Mouse (Mus musculus) WW6 (cell line): Measurements from ENCODE around the gene Dnah2.

Experiments used
- DNase-seq: peaks from one replicate; pipeline ENCODE4 v3.0.0-alpha.2; 2013; ENCODE audit warnings: low read depth, low spot score

Dnah2 gene

DNA sequence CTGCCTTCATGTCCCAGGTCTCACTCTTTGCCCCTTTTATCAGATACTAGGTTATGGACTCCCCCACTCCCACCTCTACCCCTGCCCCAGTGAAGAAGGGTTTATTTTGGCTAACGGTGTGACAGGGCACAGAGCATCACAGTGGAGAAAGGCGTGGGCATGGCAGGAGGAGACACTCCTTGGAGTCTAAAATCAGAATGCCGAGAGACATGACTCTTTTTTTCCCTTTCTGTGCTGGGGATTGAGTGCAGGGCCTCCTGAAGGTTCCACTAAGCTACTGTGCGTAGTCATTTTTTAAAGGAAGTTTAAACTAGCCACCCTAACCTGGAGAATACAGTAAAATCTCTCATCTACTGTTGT lies 20.9 kb downstream of the Dnah2 start:
- no peak for DNase-seq

DNA sequence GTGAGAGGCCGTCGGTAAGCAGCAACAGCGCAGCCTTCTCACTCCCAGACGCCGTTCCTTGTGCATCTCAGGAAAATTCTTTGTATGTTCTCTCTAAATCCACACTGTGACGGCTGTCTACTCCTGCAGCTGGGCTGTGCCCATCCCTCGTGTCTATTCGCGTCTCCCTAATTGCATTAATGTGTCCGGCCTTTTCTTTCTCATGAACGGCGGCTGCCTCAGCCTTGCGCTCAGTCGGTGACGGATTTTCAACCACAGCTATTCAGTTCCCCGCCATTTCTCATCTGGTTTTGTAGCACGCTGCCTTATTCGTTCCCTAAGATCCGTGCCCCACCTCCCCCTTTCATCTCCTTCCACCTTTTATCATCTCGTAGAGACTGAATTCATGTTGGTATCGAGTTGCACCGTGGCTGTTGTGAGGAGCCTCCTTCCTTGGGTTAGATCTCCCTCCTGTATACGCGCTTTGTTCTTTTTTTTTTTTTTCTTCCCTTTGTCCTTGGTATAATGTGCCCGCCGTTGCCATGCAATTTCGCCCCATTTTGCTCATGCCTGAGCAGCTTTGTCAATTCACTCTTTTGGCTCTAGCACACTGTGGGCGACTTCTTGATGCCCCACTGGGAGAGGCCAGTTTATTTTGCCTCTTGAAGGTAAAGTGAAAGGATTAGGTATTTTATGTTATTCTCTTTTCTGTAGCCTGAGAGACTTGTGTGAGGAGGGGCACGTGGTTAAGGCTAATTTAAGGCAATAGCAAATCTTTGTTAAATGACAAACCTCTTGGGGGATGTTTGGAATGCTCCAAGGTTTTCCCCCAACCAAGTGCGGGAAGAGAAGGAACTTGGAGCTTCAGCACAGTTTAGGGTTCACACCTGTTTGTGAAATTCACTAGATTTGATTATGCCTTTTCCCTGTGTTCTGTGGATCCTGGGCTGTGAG lies 21.5 kb downstream of the Dnah2 start:
- DNase-seq = no peak

DNA sequence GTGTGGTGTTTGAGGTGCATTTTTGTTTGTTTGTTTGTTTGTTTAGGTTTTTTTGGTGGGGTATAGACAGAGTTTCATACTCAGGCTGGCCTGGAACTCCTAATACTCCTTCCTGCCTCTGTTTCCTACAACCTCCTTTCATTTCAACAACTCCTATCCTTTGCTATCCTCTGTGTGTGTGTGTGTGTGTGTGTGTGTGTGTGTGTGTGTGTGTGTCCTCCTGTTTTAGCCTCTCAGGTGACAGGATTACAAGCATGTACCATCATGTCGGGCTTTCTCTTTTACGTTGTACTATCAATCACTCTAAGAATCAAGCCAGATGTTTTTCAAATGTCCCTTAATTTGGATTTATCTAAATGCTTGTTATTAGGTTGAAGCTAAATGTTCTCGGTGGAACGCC lies 22.3 kb downstream of the Dnah2 start:
- DNase-seq = no peak

DNA sequence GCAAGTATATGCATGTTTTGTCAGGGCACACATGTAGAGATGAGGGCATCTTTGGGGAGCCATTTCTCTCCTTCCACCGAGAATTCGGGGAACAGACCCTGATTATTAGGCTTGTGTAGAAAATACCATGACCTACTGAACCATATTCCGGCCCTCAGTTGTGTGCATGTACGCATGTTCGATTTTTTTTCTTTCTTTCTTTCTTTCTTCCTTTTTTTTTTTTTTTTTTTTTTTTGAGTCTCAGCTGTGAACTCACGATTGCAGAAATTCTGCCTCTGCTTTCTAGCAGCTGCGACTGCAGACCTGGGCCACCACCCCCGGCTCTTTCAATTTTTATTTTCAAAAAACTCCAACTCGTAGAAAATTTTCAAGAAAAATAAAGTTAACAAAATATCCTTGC lies 23.2 kb downstream of the Dnah2 start:
- DNase-seq = no peak

DNA sequence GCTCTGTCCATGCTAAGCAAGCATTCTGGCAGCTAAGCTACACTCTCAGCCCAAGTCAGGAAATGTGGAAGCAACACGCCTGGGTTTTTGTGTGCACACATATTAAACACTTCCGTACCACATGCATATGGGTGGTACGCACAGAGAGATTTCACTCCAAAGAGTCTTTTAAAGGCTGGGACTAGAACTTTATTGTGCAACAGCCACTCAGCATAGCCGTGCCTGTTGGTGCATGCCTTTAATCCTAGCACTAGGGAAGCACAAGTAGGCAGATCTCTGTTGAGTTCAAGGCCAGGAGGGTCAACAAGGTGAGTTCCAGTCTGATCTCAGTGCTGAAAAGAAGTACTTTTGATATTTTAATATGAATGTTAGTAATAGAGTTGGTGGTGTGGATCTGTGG lies 25.3 kb downstream of the Dnah2 start:
- no peak for DNase-seq

DNA sequence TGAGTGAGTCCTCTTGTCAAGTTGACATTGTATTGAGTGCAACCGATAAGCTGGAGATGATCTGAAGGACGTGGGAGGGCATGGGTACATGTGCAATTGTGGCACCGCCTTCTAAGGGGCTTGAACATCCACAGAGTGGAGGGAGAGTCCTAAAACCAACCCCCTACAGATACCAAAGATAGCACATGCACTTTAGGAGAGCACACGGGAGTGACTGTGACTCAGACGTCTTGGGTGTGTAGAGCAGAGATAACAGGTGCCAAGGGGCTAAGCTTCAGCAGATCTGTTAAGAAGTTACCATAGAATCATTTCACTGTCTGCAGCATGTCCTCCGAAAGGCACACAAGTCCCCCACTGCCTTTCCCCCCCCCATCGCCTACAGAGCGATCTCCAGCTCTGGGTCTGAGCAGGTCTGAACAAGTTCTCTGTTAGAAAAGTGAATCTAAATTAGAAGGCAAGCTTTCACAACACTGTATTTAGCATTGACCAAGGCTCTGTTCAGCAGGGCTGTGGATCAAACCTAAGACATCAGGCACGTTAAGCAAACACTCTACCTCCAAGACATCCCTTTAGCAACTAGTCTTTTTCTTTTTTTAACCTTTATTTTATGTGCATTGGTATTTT lies 27.3 kb downstream of the Dnah2 start:
- no peak for DNase-seq

DNA sequence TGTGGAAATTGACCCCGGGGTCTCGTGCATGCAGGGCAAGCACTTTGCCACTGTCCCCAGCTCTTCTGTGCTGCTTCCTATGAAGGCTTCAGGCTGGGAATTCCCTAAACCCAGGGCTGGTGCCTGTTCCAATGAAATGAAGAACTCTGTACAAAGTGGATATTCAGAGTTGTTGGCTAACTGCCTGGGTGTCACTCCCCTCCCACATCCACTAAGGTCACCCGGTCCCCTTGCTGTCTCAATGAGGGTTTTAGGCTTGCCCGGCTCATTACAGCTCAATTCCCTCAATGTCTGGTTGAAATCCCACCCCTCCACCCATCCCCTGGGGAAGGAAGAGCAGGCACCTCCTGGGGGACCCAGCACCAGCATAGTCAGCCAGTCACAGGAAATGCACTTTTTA lies 28.9 kb downstream of the Dnah2 start:
- no peak for DNase-seq

DNA sequence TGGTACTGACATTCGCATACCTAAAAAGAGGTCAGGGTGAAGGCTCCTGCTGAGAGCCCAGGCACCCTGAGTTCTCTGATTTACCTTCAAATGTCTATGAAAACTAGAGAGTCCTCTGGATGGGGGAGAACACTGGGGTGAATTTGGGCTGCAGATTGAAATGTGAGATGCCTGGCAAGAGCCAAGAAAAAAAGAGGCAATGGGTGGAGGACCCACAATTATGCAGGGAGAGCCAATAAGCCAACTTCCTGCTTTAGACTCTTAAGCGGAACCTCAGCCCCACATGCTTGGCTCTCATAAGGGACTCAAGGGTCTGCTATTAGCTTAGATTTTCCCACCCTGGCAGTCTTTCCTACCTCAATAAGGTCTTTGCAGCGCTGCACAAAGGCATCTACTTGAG lies 32.2 kb downstream of the Dnah2 start:
- DNase-seq = no peak

DNA sequence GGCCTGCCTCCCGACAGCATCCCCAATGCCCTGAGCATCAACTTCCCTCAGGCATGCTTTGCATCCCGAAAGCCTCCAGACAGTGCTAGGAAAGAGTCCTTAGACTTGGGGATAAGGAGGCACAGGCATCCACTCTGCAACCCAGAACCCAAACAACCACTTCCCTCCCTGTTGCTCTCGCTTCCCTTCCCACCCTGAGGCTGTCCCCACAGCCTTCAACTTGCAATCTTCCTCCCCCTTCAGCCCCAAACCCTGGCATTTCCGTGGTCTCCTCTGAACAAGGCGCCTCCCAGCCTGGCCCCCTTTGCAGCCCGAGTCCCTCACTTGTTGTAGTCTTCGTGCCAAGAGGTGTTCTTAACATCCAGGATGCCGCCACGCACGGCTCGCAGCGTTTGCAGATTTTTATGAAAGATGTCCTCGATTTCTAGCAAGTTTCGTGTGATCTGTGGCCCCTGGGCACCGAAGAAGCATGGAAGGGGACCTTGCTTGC lies 32.7 kb downstream of the Dnah2 start:
- no peak for DNase-seq

DNA sequence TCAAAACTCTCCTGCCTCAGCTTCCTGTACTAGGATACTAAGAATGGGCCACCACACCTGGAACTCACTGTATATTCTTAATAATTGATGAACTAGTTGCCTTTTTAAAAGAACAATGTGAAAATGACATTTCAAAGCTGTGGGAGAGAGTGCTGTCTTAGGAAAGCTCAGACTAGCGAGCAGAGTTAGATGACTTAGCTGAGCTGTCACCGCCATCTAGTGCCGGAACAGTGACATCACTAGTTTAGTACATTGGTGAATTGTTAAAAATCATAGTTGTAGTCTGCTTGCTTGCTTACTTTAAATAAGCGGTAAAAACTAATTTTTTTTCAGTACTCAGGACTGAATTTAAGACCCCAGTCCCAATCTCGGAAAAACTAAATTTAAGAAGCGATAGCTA lies 35.1 kb downstream of the Dnah2 start:
- no peak for DNase-seq

DNA sequence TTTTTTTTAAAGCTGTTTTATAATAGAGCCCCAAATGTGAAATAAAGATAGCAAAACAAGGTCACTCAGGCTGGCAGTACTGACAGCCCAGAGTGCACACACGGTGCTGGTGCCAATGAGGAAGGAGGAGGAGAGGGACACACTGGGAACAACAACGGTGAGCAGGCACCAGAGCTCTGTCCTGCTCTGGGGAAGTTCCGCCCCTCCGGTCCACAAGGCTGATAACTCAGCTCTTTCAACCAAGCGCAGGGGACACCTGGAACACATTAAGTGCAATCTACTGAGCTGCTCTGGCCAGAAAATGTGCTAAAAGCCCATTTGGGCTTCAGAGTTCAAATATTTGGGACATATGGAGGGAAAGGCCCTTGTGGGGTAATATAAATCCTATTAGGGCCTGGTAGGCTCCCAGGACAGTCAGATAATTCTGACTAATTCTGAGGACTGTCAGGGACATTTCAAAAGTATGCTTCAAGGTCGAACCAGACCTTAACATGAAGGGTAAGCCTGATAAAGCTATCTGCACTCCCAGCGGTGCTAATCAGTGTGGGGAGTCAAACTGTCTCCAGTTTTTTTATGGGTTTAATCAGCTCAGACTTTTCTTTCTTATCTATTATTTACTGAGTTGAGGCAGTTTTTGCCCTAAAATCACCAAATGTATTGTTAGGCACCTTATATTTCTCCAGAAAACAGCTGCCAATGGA lies 38.0 kb downstream of the Dnah2 start:
- no peak for DNase-seq

DNA sequence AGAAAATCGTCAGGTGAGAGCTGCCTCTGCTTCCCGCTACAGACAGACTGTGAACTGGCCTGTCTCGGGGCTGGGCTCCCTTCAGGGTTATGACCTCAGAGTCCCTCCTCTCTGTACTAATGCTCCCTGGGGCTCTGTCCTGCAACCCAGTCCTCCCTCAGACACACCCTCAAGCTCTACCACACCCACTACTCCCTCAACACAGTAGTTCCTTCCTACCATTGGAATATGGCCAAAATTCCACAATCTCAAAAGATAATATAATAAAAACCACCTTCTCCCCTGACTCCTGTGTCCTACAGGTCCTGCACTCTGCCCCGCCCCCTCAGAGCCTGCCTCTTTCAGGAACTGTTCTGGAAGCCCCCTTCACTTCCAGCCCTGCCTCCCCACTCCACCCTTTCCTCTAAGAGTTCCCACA lies 45.0 kb downstream of the Dnah2 start:
- DNase-seq = no peak

DNA sequence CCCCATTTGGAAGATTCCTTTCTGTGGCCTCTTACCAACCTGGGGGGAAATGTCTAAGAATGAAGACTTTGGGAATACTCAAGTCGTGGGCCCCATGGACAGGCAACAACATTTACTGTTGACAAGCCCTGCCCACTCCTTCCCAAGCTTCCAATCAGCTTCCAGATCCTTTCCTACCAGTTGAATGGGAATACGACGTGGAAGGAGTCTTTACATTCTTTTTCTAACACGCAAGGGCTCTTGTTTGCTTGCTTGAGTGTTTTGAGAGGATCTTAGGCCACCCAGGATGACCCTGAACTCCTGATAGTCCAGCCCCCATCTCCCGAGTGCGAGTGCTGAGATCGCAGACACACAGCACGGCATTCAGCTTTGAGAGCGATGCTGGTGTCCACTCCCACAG lies 47.4 kb downstream of the Dnah2 start:
- no peak for DNase-seq

DNA sequence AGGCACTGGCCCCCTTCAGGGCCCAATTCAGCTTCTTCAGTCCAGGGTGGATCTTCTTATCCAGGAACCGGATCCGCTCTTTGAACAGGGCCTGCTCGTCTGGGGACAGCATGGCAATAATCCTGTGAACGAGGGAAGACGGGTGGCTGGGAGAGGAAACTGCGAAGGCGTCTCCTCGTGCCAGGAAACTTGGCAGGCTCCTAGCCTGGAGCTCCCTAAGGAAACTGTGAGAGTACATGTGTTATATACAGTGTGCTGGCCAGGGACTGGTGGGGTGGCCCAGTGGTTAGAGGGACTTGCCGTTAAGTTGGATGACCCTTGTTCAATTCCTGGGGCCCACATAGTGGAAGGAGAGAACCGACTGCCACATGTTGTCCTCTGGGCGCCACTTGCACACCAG lies 49.8 kb downstream of the Dnah2 start:
- DNase-seq = no peak

DNA sequence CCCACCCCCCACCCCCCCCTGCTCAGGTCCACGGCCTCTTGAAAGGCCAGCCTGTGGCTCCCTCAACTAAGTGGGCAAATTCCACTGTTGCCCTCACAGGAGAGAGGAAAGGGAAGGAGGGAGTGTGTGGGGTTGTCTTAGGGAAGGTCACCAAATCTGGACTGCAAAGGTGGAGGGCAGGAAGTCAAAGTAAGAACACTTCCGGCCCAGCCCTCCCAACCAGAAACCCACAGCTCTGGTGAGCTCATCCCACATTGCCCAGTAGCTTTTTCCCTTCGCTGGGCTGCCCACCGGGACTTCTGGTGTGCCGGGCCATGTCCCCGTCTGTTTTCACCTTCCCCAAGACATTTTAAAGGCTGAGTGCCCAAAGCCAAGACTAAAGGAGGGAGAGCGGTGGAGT lies 57.2 kb downstream of the Dnah2 start:
- DNase-seq = no peak

DNA sequence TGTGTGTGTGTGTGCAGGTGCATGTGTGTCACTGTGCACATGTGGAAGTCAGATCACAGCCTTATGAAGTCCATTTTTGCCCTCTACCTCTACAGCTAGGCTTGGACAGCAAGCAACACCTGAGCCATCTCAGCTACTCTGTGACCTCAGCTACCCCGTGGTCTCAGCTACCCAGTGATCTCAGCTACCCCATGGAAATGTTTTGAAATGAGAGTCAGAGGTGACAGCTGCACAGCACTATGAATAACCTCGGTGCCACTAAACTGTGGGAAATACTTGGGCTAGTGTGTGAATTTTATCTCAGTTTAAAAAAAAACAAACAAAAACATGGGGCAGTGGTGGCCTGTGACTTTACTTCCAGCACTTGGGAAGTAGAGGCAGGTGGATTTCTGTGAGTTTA lies 58.0 kb downstream of the Dnah2 start:
- DNase-seq = no peak

DNA sequence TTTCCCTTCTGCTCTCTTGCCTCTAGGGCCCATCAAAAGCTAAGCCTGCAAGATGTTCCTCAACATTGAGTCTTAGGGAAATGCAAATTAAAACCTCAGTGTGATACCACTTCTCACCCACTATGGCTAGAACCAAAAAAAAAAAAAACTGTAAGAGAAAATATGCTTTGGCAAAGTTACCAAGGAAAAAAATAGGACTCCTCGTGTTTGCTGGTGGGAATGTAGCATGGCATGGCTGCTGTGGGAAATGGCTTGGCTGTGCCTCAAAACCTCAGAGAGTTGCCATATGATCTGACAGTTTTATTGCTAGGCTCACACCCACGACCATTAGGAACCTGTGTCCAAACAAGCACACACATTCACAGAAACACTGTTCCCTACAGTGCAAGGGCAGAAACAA lies 61.4 kb downstream of the Dnah2 start:
- DNase-seq = no peak

DNA sequence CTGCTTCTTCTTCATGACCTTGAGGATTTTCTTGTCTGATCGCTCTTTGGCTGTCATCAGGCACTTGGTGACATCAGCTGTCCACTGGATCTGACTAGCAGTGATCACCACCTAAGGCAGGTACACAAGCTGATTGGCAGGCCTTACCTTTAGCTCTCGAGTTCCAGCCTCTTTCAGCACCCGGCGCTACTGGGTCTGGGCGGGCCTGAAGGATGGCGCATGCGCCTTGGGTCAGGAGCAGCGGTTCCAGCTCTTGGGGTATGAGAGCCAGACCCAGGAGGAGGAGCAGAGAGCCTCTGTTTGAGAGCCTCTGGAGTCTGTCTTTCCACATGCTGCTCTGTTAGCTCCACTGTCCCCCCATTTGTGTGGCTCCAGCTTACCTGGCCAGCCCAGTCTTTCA lies 71.3 kb downstream of the Dnah2 start:
- peak; percentile 65 for DNase-seq

DNA sequence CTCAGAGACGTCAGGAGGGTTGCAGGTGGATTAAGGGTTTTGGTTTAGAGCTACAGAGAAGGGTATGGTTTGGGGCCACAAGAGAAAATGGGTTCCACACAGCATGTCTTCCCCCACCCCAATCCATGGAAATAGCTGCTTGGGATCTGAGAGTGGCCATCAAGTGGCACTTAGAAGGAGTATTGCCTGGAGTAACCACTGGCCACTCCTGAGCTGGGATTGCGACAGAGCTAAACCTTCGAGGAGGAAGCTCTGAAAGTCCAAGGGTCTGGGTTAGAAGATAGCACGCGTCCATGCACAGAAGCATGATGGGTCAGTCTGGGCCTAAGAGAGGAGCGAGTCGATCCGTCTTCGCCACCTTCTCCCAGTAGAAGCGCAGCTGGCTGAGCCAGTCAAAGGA lies 72.1 kb downstream of the Dnah2 start:
- DNase-seq = no peak

DNA sequence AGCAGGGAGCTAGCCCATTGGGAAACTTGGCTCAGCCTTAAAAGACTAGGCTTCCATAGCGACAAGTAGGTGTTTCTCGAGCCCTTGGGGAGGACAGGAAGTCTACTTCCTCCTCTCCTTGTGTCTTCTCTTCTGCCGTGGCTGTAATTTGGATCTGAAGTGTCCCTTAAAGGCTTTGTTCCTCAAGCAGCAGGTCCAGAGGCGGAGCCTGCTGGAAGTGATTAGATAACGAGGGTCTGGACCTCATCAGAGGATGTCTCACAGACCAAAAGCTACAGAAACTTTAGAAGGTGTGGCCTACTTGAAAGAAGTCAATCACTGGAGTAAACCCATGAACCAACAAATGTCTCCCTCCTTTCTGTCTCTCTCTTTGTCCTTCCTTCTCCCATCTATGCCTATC lies 74.2 kb downstream of the Dnah2 start:
- DNase-seq = no peak

DNA sequence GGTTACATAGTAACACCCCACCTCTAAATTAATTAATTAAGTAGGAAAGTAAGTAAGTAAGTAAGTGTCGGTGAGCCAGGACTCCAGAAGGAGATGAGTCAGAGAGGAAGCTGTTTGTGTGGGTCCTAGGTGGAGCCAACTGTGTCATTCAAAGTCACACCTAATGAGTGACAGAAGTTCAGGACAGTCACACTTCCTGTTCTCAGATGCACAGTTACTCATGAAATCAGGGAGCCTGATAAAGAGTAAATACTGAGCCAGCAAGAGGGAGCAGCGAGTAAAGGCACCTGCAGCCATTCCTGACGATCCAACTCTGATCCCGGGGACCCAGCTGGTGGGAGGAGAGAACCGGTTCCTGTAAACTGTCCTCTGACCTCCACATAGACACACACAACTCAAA lies 76.2 kb downstream of the Dnah2 start:
- no peak for DNase-seq

DNA sequence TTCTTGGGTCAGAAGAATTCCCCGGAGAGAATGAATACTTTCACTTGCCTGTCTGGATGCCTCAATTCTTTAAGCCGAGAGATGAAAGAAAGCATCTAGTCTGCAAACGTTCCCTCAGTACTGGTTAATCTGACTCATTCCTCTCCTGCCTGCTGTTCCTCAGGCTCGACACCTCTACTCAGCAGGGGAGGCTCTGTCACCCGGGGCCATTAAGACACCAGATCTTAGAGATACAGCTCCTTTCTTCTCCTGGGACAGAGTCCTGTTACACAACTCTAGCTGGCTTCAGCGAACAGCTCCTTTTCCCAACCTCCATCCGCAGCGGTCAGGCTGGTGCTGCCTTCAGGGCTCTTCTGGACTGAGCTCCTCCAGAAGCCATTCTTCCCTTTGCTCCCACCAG lies 77.4 kb downstream of the Dnah2 start:
- DNase-seq = no peak

DNA sequence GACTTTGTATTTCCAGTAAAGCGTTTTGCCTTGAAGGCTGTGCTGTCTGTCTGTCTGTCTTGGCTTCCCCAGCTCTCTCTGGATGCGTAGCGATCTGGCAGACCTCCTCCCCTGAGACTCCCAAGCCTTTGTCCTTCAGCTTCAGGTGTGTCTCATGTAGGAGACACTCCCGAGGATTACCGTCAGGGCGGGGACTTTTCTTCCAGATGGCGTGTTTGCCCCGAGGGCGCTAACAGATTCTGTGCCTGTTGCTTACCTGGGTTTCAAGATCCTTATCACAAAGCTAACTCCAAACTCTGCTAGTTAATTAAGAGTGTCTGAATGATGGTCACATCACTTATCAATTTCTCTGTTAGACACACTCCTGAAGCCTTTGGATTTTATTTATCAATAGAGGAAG lies 79.6 kb downstream of the Dnah2 start:
- DNase-seq = peak; percentile 47
